Mouse (Mus musculus): ENCODE results near the gene Tcf7l1. TPM values are rescaled to one million over a fixed set of nuclear protein-coding genes. Genes with fewer than 3 reads are reported as not detected.

The Tcf7l1 gene
- polyA plus RNA-seq, 1 experiment = 14.4 TPM

- no peak for DNase-seq (ENCODE audit: low read depth)
These were observed 165.2 kb downstream of the Tcf7l1 start for GRCm38 (mm10) chr6:72623661-72624402.

DNA sequence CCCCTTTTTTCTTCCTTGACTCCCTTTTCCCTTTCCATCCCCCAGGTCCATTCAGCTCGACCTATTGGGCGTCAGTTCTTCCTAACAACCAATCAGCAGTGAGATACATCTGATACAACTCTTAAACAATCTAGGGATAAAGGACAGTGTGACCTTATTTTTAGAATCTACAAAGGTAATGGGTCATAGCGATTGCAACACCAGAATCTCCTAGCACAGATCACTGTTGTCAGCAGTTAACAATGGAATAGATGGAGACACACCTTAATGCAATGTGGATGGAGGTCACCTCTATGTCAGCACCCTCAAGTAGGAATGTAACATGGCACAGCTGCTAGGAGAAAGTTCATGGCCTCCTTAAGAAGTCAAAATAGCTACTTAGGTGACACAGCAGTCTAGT is 166.1 kb downstream of the Tcf7l1 start:
- DNase-seq (ENCODE audit: low read depth) = no peak

DNA sequence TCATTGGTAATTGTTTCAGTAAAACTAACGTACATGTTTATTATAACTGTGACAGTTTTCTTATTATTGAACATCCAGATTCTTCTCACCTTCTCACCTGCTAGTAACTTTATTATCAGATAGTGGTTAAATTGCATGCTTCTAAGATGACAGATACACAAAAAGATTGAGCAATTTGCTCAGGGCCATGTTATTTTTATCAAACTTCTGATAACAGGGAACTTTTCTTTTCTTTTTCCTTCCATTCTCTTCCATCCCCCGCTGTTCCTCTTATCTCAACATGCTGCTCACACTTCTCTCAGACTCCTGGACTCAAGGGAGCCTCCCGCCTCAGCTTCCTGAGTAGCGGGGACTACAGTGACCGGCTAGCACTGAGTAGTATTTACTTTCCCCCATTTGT is 168.1 kb downstream of the Tcf7l1 start:
- DNase-seq (ENCODE audit: low read depth) = no peak

DNA sequence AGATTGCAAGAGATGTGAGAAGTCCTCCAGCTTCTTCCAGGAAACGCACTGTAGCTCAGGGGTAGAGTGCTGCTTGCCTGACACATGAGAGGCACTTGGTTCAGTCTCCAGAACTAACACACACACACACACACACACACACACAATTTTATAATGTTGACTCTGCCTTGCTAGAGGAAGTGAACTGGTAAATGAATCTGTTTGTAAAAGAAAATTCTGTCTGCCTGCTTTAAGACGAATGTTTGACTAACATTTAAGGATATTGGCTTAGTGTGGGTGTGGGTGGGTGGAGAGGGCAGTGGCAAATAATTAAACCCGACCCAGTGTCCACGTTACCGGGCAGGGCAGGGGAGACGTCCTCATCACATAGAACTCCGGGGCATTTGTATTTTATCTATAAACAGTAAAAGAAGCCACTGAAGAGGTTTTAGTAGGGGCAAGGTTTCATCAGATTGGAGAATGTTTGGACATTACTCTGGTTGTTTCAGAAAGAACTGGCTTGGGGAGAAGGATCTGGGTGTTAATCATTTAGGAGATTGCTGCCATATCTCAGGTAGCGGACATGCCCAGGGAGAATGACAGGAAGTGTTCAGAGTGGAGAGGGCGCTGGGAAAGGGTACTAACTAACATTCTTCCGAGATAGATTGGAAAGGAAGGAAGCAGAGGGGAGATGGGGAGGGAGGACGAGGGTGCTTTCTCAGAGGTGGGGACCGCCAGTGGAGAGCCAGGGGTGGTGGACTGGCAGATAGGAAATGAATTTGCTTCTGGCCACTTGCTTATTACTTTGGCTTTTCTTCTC is 169.1 kb downstream of the Tcf7l1 start:
- DNase-seq (ENCODE audit: low read depth) = no peak

DNA sequence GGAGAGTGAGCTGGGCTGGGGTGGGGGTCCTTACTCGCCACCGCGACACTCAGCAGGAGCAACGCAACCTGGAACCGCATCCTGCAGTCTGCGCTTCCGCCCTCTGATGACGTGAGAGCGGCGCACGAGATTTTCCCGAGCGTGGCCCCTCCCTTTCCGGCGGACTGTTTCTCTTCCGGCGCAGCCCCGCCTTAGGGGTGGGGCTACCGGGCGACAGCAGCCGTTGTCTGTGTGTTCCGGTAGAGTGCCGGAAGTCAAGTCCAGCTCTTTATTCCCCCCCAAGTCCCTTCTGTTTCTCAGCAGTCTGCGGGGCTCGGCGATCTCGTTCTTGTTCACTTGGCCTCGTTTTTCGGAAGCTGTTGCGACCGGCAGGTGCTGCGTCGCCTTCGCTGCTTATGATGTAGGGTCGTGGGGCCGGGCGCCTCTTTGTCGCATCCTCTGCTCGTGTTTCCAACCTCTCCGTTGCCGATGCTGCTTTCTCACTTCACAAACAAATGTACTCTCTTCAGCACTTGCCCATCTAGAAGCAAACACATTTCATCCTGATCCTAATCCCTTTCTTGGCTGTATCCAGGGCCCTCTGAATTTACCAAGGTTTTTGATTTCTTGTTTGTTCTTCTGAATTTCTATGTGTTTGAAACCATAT is 172.3 kb downstream of the Tcf7l1 start, which contains the start of gene Tgoln1:
Tgoln1 (minus strand) TSS at position 358 of the 646 bp plus-strand sequence.
- no peak for DNase-seq (ENCODE audit: low read depth)

- DNase-seq (ENCODE audit: low read depth) = no peak
These were observed 173.3 kb downstream of the Tcf7l1 start for GRCm38 (mm10) chr6:72615561-72616375.

DNA sequence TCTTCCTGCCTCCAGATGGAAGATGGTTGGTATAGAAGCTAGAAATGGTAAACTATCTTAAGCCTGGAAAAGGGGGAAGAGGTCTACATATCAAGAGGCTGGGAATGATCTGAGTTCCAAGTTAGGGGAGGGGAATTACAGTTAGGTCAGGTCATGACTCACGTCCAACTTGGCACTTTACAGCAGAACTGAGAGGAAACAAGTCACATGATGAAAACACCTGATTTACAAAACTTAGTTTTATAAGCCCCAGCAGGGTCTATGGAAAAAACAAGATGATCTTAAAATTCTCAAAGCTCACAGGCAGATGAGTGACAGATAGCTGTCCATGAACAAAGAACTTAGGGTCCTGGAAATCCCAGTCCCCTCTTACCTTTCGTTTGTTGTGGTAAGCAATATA is 173.9 kb downstream of the Tcf7l1 start:
- no peak for DNase-seq (ENCODE audit: low read depth)

GRCm38 (mm10) chr6:72610261-72610660 is 178.8 kb downstream of the Tcf7l1 start:
- DNase-seq (ENCODE audit: low read depth) = no peak

DNA sequence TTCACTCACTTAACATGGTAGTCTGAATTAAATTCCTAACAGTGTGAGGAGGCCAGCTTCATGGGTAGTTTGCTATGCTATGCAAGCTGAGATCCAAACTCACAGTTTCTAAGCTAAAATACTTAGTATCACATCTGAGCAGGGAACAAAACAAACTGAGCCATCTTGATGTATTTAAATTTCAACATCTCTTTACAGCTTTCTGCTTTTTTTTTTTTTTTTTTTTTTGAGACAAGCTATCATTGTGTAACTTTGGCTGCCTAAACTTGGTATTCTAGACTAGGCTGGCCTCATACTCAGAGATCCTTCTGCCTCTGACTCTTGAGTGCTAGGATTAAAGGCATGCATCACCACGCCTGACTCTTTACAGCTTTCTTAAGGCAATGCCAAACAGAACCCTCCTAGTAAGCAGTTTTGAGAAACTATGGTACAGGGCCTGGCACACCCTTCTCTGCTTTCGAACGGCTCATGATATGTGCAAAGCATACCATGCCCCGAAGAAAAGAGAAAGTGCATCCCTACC is 180.3 kb downstream of the Tcf7l1 start:
- no peak for DNase-seq (ENCODE audit: low read depth)

DNA sequence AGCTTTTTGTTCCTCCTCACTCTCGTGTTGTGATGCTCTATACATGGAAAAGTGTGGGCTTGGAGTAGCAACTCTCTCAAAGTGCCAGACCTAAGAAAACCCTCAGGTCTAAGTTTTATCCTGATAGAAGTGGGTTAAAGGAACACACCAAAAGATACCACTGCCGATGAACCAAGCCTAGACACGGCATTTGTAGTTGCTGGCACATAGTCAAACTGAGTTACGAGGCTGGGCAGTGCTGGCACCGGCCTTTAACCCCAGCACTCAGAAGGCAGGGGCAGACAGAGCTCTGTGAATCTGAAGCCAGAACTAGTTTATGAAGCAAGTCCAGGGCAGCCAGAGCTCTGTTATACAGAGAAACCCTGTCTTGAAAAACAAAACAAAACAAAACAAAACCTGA is 181.4 kb downstream of the Tcf7l1 start:
- no peak for DNase-seq (ENCODE audit: low read depth)

DNA sequence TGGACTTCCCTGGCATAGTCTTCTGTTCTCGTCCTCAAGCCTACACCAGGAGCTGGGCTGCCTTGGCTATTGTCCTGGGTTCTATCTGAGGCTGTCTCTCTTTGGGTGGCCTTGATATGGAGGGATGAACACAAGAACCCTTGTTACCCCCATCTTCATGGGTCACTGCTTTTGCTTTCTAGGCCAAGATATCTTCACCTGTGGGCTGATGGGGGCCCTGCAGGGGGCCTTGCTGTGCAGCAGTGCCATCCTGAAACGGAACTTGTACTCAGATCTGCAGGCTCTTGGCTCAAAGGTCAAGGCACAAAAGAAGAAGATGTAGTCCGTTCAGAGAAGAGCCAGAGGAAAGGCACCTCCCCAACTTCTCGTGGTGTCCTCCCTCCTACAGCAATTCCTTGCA is 182.0 kb downstream of the Tcf7l1 start:
- no peak for DNase-seq (ENCODE audit: low read depth)

DNA sequence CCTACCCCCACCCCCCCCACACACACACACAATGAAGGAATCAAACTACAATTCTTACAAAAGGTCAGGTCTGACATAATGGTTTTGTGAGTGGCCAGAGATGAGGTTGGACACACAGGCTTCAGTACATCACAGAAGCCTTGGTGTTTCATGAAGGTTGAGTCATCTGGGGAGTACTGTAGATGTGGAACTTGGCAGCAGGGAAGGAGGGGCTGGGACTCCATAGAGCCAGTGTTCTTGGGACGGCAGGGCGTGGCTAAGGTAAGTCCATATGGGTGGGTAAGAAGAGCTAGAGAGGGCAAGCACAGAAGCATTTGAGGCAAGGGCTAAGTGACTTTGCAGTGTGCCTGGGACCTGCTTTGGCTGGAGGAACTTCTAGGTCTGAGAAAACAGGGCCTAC is 185.0 kb downstream of the Tcf7l1 start:
- DNase-seq (ENCODE audit: low read depth) = no peak

GRCm38 (mm10) chr6:72601732-72602131 is 187.3 kb downstream of the Tcf7l1 start:
- no peak for DNase-seq (ENCODE audit: low read depth)

DNA sequence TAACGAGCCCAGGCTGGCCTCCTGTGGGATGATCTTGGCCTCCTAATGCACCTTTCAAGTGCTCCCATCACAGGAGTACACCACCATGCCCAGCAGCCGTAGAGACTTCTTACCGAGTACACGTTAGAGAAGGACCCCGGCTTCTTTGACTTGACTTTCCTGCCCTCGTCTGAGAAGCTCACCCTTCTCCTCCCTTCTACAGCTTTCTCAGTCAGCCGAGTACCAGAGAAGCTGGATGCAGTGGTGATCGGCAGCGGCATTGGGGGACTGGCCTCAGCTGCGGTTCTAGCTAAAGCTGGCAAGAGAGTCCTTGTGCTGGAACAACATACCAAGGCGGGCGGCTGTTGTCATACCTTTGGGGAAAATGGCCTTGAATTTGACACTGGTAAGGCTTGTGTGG is 188.3 kb downstream of the Tcf7l1 start:
- no peak for DNase-seq (ENCODE audit: low read depth)

DNA sequence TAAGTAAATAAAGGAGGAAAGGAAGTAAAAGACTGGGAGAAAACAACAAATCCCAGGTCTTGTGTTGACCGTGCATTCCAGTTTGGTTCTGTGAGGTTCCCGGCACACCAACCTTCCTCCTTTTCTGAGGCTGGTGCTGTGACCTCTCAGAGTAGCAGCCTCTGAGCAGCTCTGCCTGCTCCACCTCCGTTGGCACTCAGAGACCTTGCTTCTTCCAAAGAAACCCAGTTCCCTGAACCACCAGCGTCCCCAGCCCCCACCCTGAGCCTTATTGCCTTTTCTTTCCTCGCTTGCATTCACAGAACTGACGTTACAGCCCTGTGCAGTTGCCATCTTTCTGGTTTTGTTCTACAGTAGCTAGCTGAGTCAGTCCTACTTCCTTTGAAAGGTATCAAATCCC is 188.8 kb downstream of the Tcf7l1 start:
- DNase-seq (ENCODE audit: low read depth) = no peak

- DNase-seq (ENCODE audit: low read depth) = no peak
These were observed 190.1 kb downstream of the Tcf7l1 start for GRCm38 (mm10) chr6:72598791-72599557.

GRCm38 (mm10) chr6:72597956-72598753 is 190.9 kb downstream of the Tcf7l1 start, which contains the start of the genes Elmod3 and Retsat:
Elmod3 (minus strand) TSS chr6:72598413.
Retsat (plus strand) TSS chr6:72598475.
- peak; percentile 98 for DNase-seq (ENCODE audit: low read depth)

DNA sequence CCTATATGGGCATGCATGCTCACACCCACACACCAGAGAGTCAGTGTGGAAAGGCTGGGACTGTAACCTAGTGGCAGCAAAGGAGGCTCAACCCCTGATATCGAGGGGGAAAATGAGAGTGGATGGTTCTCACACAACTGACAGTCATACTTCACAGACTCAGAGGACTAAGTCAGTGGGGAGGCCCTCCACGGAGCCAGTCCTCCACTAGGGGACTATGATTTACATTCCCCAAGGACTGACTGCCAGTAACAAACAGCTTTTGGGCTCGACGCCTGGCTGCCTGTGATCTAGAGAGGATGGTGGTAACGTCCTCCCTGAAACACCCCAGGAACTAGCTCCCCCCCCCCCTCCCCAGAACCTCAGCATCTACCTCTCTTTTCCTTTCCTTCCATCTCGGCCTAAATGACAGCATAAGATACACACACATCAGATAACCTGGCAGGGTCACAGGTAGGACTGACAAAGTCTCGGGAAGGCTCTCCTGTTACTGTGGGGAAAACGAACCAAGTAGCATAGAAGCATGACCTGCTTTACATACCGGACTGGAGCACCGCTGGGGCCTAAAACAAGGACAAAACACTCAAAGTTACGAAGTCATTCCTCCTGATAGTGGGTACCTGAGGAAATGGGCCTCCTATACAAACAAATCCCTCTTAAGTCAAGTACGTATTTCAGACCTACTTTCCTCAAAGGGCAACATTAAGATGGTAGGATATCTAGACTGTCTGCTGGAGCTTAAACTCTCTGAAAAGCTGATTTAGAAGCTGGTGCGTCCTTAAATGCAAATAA is 191.8 kb downstream of the Tcf7l1 start:
- DNase-seq (ENCODE audit: low read depth) = no peak

DNA sequence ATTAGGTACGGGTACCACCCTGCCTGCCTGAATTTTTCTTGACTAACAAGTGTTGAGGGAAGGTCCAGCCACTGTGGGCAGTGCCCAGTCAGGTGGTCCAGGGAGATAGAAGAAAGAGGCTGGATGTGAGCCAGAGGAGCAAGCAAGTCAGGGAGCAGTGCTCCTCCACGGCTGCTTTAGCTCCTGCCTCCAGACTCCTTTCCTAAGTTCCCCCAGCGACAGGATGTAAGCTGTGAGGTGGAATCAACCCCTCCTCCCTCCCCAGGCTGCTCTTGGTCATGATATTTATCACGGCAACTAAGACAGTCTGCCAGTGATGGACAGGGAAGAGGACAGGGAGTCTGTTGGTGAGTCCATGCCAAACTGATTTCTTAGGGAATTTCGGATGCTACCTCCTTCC is 195.1 kb downstream of the Tcf7l1 start:
- no peak for DNase-seq (ENCODE audit: low read depth)

Measured in gonadal fat pad, adult 2 months (tissue).